Mouse (Mus musculus): ENCODE results near the gene Gpr83.

DNA sequence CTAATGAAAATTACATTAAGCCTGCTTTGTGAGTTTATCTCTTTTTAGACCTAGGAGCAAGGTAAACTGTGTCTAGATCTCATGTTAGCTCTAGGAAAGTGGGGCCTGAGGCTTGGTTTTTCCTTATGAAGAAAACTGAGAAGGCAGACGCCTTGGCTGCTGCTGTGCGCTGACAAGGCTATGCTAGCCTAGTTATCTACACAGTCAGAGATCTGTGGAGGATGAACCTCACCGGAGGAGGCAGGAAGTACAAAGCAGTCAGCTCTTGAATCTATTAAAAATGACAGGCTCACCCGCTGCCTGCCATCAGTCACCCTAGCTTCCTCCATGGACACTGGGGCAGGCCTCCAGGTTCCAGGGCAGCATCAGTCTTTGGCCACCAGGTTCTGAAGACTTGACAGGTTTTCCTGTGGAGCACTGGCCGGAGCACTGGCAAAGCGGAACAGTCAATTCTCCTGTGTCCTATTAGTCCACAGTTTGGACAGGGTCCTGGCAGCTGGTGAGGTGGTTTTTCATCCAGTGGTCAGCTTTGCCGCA is 1.8 kb upstream of the Gpr83 start:
- TF ChIP-seq CTCF (IDR thresholded peaks at IDR 0.05; ENCODE audit: low read depth, low read length) (no peak), POLR2A (IDR thresholded peaks at IDR 0.05; ENCODE audit: borderline replicate concordance, low read depth, low read length) (no peak)
